In the genomic region with DNA sequence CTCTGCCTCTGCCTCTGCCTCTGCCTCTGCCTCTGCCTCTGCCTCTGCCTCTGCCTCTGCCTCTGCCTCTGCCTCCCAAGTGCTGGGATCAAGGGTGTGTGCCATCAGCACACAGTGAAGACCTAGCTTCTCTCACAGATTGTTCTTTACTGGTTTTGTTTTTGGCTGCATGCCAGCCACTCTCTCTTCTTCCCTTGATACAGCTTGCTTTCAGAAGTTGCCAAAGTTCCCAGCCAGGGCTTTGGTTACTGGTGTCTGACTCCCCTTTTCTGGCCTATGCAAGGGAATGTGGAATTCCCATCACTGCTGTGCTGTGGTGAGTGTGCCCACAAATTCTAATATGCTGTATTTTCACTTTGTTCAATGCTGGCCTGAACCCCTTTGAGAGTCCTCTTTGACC, we compare ENCODE assay signal across 26 mouse cellular contexts.
DNase-seq lines count a peak whose midpoint lies in the region; ATAC-seq and TF ChIP-seq lines count a peak whose summit lies in the region.
"Had no signal": no experiment of that assay in that cellular context is flagged by ENCODE, and none has a peak within 500 bp of the region (broad histone marks: within the 10 kb centered on the region; RNA-seq: fewer than 3 reads in every experiment).

No protein-coding gene starts in this region.

- 0 out of 2 replicates have a peak, but pooled peaks have one; percentile 30 for ATAC-seq in hindbrain, embryonic 16.5 days
- no peak for ATAC-seq in hindbrain, embryonic 11.5 days (ENCODE audit: low FRiP score)
- no peak for ATAC-seq in midbrain, postnatal 0 days (ENCODE audit: low FRiP score)
- no peak for ATAC-seq in midbrain, embryonic 16.5 days
- ATAC-seq: forebrain, embryonic 15.5 days; liver, embryonic 12.5 days; midbrain, embryonic 15.5 days; Patski had no signal

- H3K4me3 ChIP-seq in hindbrain, embryonic 16.5 days (ENCODE audit: low read length), result no peak overlapping the region
- no peak overlapping the region for H3K4me3 ChIP-seq in hindbrain, embryonic 11.5 days (ENCODE audit: low read depth, low read length)
- no peak overlapping the region for H3K4me3 ChIP-seq in midbrain, postnatal 0 days (ENCODE audit: low read depth, low read length)
- no peak overlapping the region for H3K4me3 ChIP-seq in midbrain, embryonic 16.5 days (ENCODE audit: low read depth, low read length)
- H3K4me3 ChIP-seq: embryonic facial prominence, embryonic 12.5 days; erythroblast, embryonic 14.5 days; forebrain, embryonic 15.5 days; liver, embryonic 12.5 days; megakaryocyte, embryonic 14.5 days; midbrain, embryonic 15.5 days; neural tube, embryonic 15.5 days; stomach, embryonic 15.5 days had no signal

- H3K27ac ChIP-seq in hindbrain, embryonic 16.5 days (ENCODE audit: low read depth, low read length), result no peak overlapping the region
- H3K27ac ChIP-seq in hindbrain, embryonic 11.5 days (ENCODE audit: low read depth, low read length), result no peak overlapping the region
- no peak overlapping the region for H3K27ac ChIP-seq in midbrain, postnatal 0 days (ENCODE audit: low read depth, low read length)
- no peak overlapping the region for H3K27ac ChIP-seq in midbrain, embryonic 16.5 days (ENCODE audit: low read length)
- H3K27ac ChIP-seq: embryonic facial prominence, embryonic 12.5 days; forebrain, embryonic 15.5 days; liver, embryonic 12.5 days; midbrain, embryonic 15.5 days; neural tube, embryonic 15.5 days; stomach, embryonic 15.5 days had no signal

- H3K36me3 ChIP-seq in hindbrain, embryonic 16.5 days (ENCODE audit: control insufficient read depth, insufficient read depth, low read length), result no peaks in the 10 kb centered on the region
- no peaks in the 10 kb centered on the region for H3K36me3 ChIP-seq in hindbrain, embryonic 11.5 days (ENCODE audit: control insufficient read depth, insufficient read depth, low read length)
- H3K36me3 ChIP-seq in midbrain, postnatal 0 days (ENCODE audit: insufficient read depth, low read length), result no peaks in the 10 kb centered on the region
- H3K36me3 ChIP-seq in midbrain, embryonic 16.5 days (ENCODE audit: control insufficient read depth, insufficient read depth, low read length), result no peaks in the 10 kb centered on the region
- H3K36me3 ChIP-seq: embryonic facial prominence, embryonic 12.5 days; forebrain, embryonic 15.5 days; liver, embryonic 12.5 days; midbrain, embryonic 15.5 days; neural tube, embryonic 15.5 days; stomach, embryonic 15.5 days had no signal

- no peak overlapping the region for H3K9ac ChIP-seq in hindbrain, embryonic 16.5 days (ENCODE audit: low read depth, low read length)
- no peak overlapping the region for H3K9ac ChIP-seq in hindbrain, embryonic 11.5 days (ENCODE audit: low read depth, low read length)
- no peak overlapping the region for H3K9ac ChIP-seq in midbrain, postnatal 0 days (replicated peaks; ENCODE audit: low read length, poor library complexity, severe bottlenecking)
- no peak overlapping the region for H3K9ac ChIP-seq in midbrain, embryonic 16.5 days (ENCODE audit: low read depth, low read length)
- H3K9ac ChIP-seq: embryonic facial prominence, embryonic 12.5 days; forebrain, embryonic 15.5 days; liver, embryonic 12.5 days; midbrain, embryonic 15.5 days; neural tube, embryonic 15.5 days; stomach, embryonic 15.5 days had no signal

- no peaks in the 10 kb centered on the region for H3K27me3 ChIP-seq in hindbrain, embryonic 16.5 days (replicated peaks; ENCODE audit: control insufficient read depth, insufficient read depth, low read length)
- H3K27me3 ChIP-seq in hindbrain, embryonic 11.5 days (ENCODE audit: control insufficient read depth, insufficient read depth, low read length), result no peaks in the 10 kb centered on the region
- H3K27me3 ChIP-seq in midbrain, postnatal 0 days (ENCODE audit: insufficient read depth, low read length), result no peaks in the 10 kb centered on the region
- H3K27me3 ChIP-seq in midbrain, embryonic 16.5 days (ENCODE audit: control insufficient read depth, insufficient read depth, low read depth, low read length), result no peaks in the 10 kb centered on the region
- H3K27me3 ChIP-seq: embryonic facial prominence, embryonic 12.5 days; forebrain, embryonic 15.5 days; liver, embryonic 12.5 days; midbrain, embryonic 15.5 days; neural tube, embryonic 15.5 days; Patski; stomach, embryonic 15.5 days had no signal

- no peak for DNase-seq in hindbrain, embryonic 11.5 days (ENCODE audit: low spot score)
- DNase-seq in midbrain, postnatal 0 days (ENCODE audit: low spot score), result peak; percentile 66
- peak; percentile 45 for DNase-seq in adipocyte (ENCODE audit: low spot score)
- DNase-seq in frontal cortex, postnatal 10 days (ENCODE audit: low spot score in 2 of 2), result no peak
- no peak for DNase-seq in liver
- DNase-seq: adrenal gland, adult 2 months; cerebellum, adult 18-20 months; gastrocnemius, postnatal 36 days; kidney, adult 11 months; kidney, postnatal 4 days; lung, adult 18-20 months; lung, postnatal 14 days; right cerebral cortex, adult 18-20 months; right cerebral cortex, postnatal 4 days; thymus, postnatal 25 days had no signal

- no peak overlapping the region for H3K4me2 ChIP-seq in hindbrain, embryonic 16.5 days (ENCODE audit: low read length)
- H3K4me2 ChIP-seq in hindbrain, embryonic 11.5 days (replicated peaks; ENCODE audit: low read depth, low read length), result no peak overlapping the region
- no peak overlapping the region for H3K4me2 ChIP-seq in midbrain, postnatal 0 days (ENCODE audit: low read depth, low read length, poor library complexity, severe bottlenecking)
- no peak overlapping the region for H3K4me2 ChIP-seq in midbrain, embryonic 16.5 days (ENCODE audit: low read length)
- H3K4me2 ChIP-seq: embryonic facial prominence, embryonic 12.5 days; forebrain, embryonic 15.5 days; liver, embryonic 12.5 days; midbrain, embryonic 15.5 days; neural tube, embryonic 15.5 days; stomach, embryonic 15.5 days had no signal

- H3K4me1 ChIP-seq in hindbrain, embryonic 16.5 days (ENCODE audit: control insufficient read depth, insufficient read depth, low read depth, low read length), result no peaks in the 10 kb centered on the region
- H3K4me1 ChIP-seq in hindbrain, embryonic 11.5 days (replicated peaks; ENCODE audit: control insufficient read depth, insufficient read depth, low read length), result no peaks in the 10 kb centered on the region
- H3K4me1 ChIP-seq in midbrain, postnatal 0 days (ENCODE audit: insufficient read depth, low read length), result peaks cover 3% of the 10 kb centered on the region; the same call in 1 of the 2 replicates
- peaks cover 7% of the 10 kb centered on the region; the same call in 1 of the 2 replicates for H3K4me1 ChIP-seq in midbrain, embryonic 16.5 days (ENCODE audit: control insufficient read depth, insufficient read depth, low read length)
- H3K4me1 ChIP-seq: embryonic facial prominence, embryonic 12.5 days; forebrain, embryonic 15.5 days; liver, embryonic 12.5 days; megakaryocyte, embryonic 14.5 days; stomach, embryonic 15.5 days had no signal

- TF ChIP-seq CTCF in midbrain, postnatal 0 days (IDR thresholded peaks at IDR 0.05), result no peak

- H3K9me3 ChIP-seq in hindbrain, embryonic 16.5 days (ENCODE audit: control insufficient read depth, low read length), result no peaks in the 10 kb centered on the region
- no peaks in the 10 kb centered on the region for H3K9me3 ChIP-seq in hindbrain, embryonic 11.5 days (ENCODE audit: control insufficient read depth, low read length)
- no peaks in the 10 kb centered on the region for H3K9me3 ChIP-seq in midbrain, postnatal 0 days (ENCODE audit: low read length)
- no peaks in the 10 kb centered on the region for H3K9me3 ChIP-seq in midbrain, embryonic 16.5 days (replicated peaks; ENCODE audit: control insufficient read depth, low read length, poor library complexity, severe bottlenecking)
- H3K9me3 ChIP-seq: embryonic facial prominence, embryonic 12.5 days; forebrain, embryonic 15.5 days; liver, embryonic 12.5 days; megakaryocyte, embryonic 14.5 days; midbrain, embryonic 15.5 days; neural tube, embryonic 15.5 days; stomach, embryonic 15.5 days had no signal

Comparison
In these comparisons a context has a peak if more than half of its experiments do, and no peak if none do; other contexts are left out.
1. DNase-seq: peak in midbrain, postnatal 0 days (single experiment) and adipocyte (single experiment); none in hindbrain, embryonic 11.5 days (single experiment), frontal cortex, postnatal 10 days (0 of 2) and liver (single experiment).